9 mouse cellular contexts compared by ENCODE assay signal in genomic region chr10:96263544-96263943, GRCm38 (mm10).
DNase-seq lines count a peak whose midpoint lies in the region; ATAC-seq lines count a peak whose summit lies in the region.
"Had no signal": no experiment of that assay in that cellular context is flagged by ENCODE, and none has a peak within 500 bp of the region (broad histone marks: within the 10 kb centered on the region; RNA-seq: fewer than 3 reads in every experiment).

No protein-coding gene starts in this region.

- no peaks in the 10 kb centered on the region for H3K27me3 ChIP-seq in intestine, embryonic 16.5 days (replicated peaks; ENCODE audit: control insufficient read depth, insufficient read depth, low read length)

- H3K27ac ChIP-seq in intestine, embryonic 16.5 days (ENCODE audit: low read length), result peak overlapping the region; percentile 44; the same call in 1 of the 2 replicates
- H3K27ac ChIP-seq in macrophage, result peak overlapping the region; percentile 62
- H3K27ac ChIP-seq: liver, embryonic 14.5 days had no signal

- H3K36me3 ChIP-seq in intestine, embryonic 16.5 days (ENCODE audit: control insufficient read depth, insufficient read depth, low read length), result no peaks in the 10 kb centered on the region
- H3K36me3 ChIP-seq in macrophage (ENCODE audit: inconsistent target), result no peaks in the 10 kb centered on the region

- no peak overlapping the region for H3K4me2 ChIP-seq in intestine, embryonic 16.5 days (ENCODE audit: low read depth, low read length)

- whole genome bisulfite sequencing in intestine, embryonic 16.5 days, result 18% methylated on average over 7 of the region's 7 CpGs
- WGBS in macrophage (ENCODE audit: missing documents), result 47% methylated on average over 7 of the region's 7 CpGs

- peaks cover 19% of the 10 kb centered on the region for H3K4me1 ChIP-seq in intestine, embryonic 16.5 days (ENCODE audit: control insufficient read depth, insufficient read depth, low read length)

- no peaks in the 10 kb centered on the region for H3K9me3 ChIP-seq in intestine, embryonic 16.5 days (ENCODE audit: control insufficient read depth, low read length)

- no peak overlapping the region; the same call in 1 of the 2 replicates for H3K9ac ChIP-seq in intestine, embryonic 16.5 days (ENCODE audit: low read depth, low read length)
- H3K9ac ChIP-seq: liver, embryonic 14.5 days had no signal

- ATAC-seq in intestine, embryonic 16.5 days, result peak; percentile 50; the same call in 1 of the 2 replicates

- no peak overlapping the region for H3K4me3 ChIP-seq in intestine, embryonic 16.5 days (ENCODE audit: low read length)
- no peak overlapping the region for H3K4me3 ChIP-seq in macrophage (ENCODE audit: inconsistent target)

- peak; percentile 28 for DNase-seq in adrenal gland, adult 2 months
- no peak for DNase-seq in adrenal gland, adult 8-10 months
- peak; percentile 7 for DNase-seq in retina, embryonic 14.5 days (ENCODE audit: low spot score)
- DNase-seq in retina, postnatal 1 day, result no peak
- no peak for DNase-seq in urinary bladder, postnatal 4 days (ENCODE audit: low spot score in 2 of 2)
- no peak for DNase-seq in cerebellum, postnatal 36 days

- H3K79me2 ChIP-seq in macrophage (ENCODE audit: inconsistent target), result no peaks in the 10 kb centered on the region

Comparison
In these comparisons a context has a peak if more than half of its experiments do, and no peak if none do; other contexts are left out.
1. DNase-seq: peak in adrenal gland, adult 2 months (single experiment) and retina, embryonic 14.5 days (single experiment); none in adrenal gland, adult 8-10 months (single experiment), retina, postnatal 1 day (single experiment), urinary bladder, postnatal 4 days (0 of 2) and cerebellum, postnatal 36 days (0 of 2).